Mouse (Mus musculus) MEL (cell line): ENCODE results near the gene Soga1. TPM values are rescaled to one million over a fixed set of nuclear protein-coding genes. Genes with fewer than 3 reads are reported as not detected.

Source experiments
- DNase-seq: peaks from one replicate; pipeline ENCODE4 v3.0.0; 2011; ENCODE audit warnings: low read depth, low spot score
- H3K27ac ChIP-seq: 2 replicates; pipeline ENCODE4 v1.5.1; 2012; ENCODE audit warnings: low read depth, mild to moderate bottlenecking, control low read depth, low read length, moderate library complexity; ENCODE audit not compliant: control insufficient read depth
- H3K27me3 ChIP-seq, 2 experiments: fragments of 150-350 bp in 1 of 2; sonication (generic) in 1 of 2; 2 replicates each; pipeline ENCODE4 v1.6.1; 2012; ENCODE audit warnings: low read length in 2 of 2, mild to moderate bottlenecking in 2 of 2, improper control_type of control experiment in 1 of 2, moderate library complexity in 1 of 2; ENCODE audit not compliant: insufficient read depth in 2 of 2, control insufficient read depth in 1 of 2
- H3K36me3 ChIP-seq, 2 experiments: 2 replicates each; pipeline ENCODE4 v1.6.1; 2012 to 2014; ENCODE audit warnings: low read length in 2 of 2, improper control_type of control experiment in 1 of 2, inconsistent platforms in 1 of 2, mild to moderate bottlenecking in 1 of 2; ENCODE audit not compliant: insufficient read depth in 2 of 2, control insufficient read depth in 1 of 2
- H3K4me1 ChIP-seq, 2 experiments: fragments of 150-350 bp in 1 of 2; sonication (generic) in 1 of 2; 2 replicates each; pipeline ENCODE4 v1.6.1; 2012; ENCODE audit warnings: low read length in 2 of 2, improper control_type of control experiment in 1 of 2, mild to moderate bottlenecking in 1 of 2; ENCODE audit not compliant: insufficient read depth in 2 of 2, control insufficient read depth in 1 of 2
- H3K4me3 ChIP-seq, 2 experiments: fragments of 150-350 bp in 1 of 2; sonication (generic) in 1 of 2; 2 replicates each; pipeline ENCODE4 v1.5.1; 2012; ENCODE audit warnings: low read depth in 2 of 2, low read length in 2 of 2, mild to moderate bottlenecking in 2 of 2, moderate library complexity in 2 of 2, control low read depth in 1 of 2, improper control_type of control experiment in 1 of 2; ENCODE audit not compliant: control insufficient read depth in 1 of 2, insufficient read depth in 1 of 2
- H3K79me2 ChIP-seq: 2 replicates; pipeline ENCODE4 v1.6.1; 2012; ENCODE audit warnings: mild to moderate bottlenecking, low read length, moderate library complexity; ENCODE audit not compliant: control insufficient read depth, poor library complexity, insufficient read depth
- H3K9ac ChIP-seq: 2 replicates; pipeline ENCODE4 v1.6.1; 2012; ENCODE audit warnings: low read depth, mild to moderate bottlenecking, control low read depth, low read length, moderate library complexity; ENCODE audit not compliant: control insufficient read depth, poor library complexity, severe bottlenecking
- H3K9me3 ChIP-seq: fragments of 150-350 bp; sonication (generic); replicated peaks from 2 replicates; pipeline ENCODE4 v1.6.1; 2012; ENCODE audit warnings: mild to moderate bottlenecking, low read length, improper control_type of control experiment, moderate library complexity; ENCODE audit not compliant: insufficient read depth
- BHLHE40 ChIP-seq: IDR thresholded peaks from 2 replicates; pipeline ENCODE4 v1.6.1; 2012; ENCODE audit warnings: low read depth, mild to moderate bottlenecking, inconsistent platforms, low read length, improper control_type of control experiment, borderline replicate concordance
- CHD2 ChIP-seq: IDR thresholded peaks from 2 replicates; pipeline ENCODE4 v1.6.1; 2011; ENCODE audit warnings: low read length, improper control_type of control experiment
- CTCF ChIP-seq, 3 experiments: IDR thresholded peaks in 2 of 3; conservative IDR thresholded peaks in 1 of 3; 2 replicates each; pipeline ENCODE4 v1.5.1; 2011 to 2012; ENCODE audit warnings: low read length in 3 of 3, low read depth in 2 of 3, mild to moderate bottlenecking in 2 of 3, improper control_type of control experiment in 1 of 3, inconsistent platforms in 1 of 3, mixed read lengths in 1 of 3, moderate library complexity in 1 of 3; ENCODE audit not compliant: control insufficient read depth in 1 of 3, insufficient read depth in 1 of 3, poor library complexity in 1 of 3, severe bottlenecking in 1 of 3
- JUND ChIP-seq: IDR thresholded peaks from 2 replicates; pipeline ENCODE4 v1.6.1; 2011; ENCODE audit warnings: low read depth, mild to moderate bottlenecking, improper control_type of control experiment, low read length
- MYC ChIP-seq: IDR thresholded peaks from 2 replicates; pipeline ENCODE4 v1.6.1; 2011; ENCODE audit warnings: low read depth, mild to moderate bottlenecking, low read length, improper control_type of control experiment, moderate library complexity
- POLR2AphosphoS2 ChIP-seq: IDR thresholded peaks from 2 replicates; pipeline ENCODE4 v1.6.1; 2011; ENCODE audit warnings: low read length, improper control_type of control experiment
- RAD21 ChIP-seq: IDR thresholded peaks from 2 replicates; pipeline ENCODE4 v1.6.1; 2011; ENCODE audit warnings: mild to moderate bottlenecking, low read depth, low read length, improper control_type of control experiment
- SMC3 ChIP-seq: IDR thresholded peaks from 2 replicates; pipeline ENCODE4 v1.6.1; 2011; ENCODE audit warnings: low read depth, low read length, improper control_type of control experiment
- TBP ChIP-seq: IDR thresholded peaks from 2 replicates; pipeline ENCODE4 v1.8.0; 2011; ENCODE audit warnings: low read depth, low read length, improper control_type of control experiment
- TCF12 ChIP-seq: IDR thresholded peaks from 2 replicates; pipeline ENCODE4 v1.6.1; 2014; ENCODE audit warnings: low read depth, mild to moderate bottlenecking, inconsistent platforms, low read length, improper control_type of control experiment, moderate library complexity
- ZC3H11A ChIP-seq: IDR thresholded peaks from 2 replicates; pipeline ENCODE4 v1.6.1; 2012; ENCODE audit warnings: low read depth, mild to moderate bottlenecking, inconsistent platforms, low read length, improper control_type of control experiment
- ZMIZ1 ChIP-seq: IDR thresholded peaks from 2 replicates; pipeline ENCODE4 v1.6.1; 2012; ENCODE audit warnings: low read depth, mild to moderate bottlenecking, inconsistent platforms, low read length, improper control_type of control experiment, moderate library complexity
- ZNF384 ChIP-seq: IDR thresholded peaks from 2 replicates; pipeline ENCODE4 v1.6.1; 2012; ENCODE audit warnings: low read depth, mild to moderate bottlenecking, inconsistent platforms, low read length, improper control_type of control experiment
- polyA plus RNA-seq, 2 experiments: library from polyadenylated mRNA; stranded (reverse) in 1 of 2; unstranded in 1 of 2; fragments of >175 nt in 1 of 2; fragments of >200 nt in 1 of 2; gene quantifications; 2 replicates each; pipeline versions ENCODE4 v1.2.1 to v1.2.4; 2012; ENCODE audit warnings: low replicate concordance in 2 of 2, low read depth in 1 of 2; ENCODE audit not compliant: insufficient read length in 2 of 2, insufficient read depth in 1 of 2, missing spikeins in 1 of 2
- total RNA-seq: library from RNA; depleted of rRNA; stranded (reverse); fragments of 300-350 nt; gene quantifications from 2 replicates; pipeline ENCODE4 v1.2.3, GENCODE M21; 2012

The Soga1 gene
- total and polyA plus RNA-seq, 3 experiments: 0.50 to 2.0 TPM; not detected in 1

DNA sequence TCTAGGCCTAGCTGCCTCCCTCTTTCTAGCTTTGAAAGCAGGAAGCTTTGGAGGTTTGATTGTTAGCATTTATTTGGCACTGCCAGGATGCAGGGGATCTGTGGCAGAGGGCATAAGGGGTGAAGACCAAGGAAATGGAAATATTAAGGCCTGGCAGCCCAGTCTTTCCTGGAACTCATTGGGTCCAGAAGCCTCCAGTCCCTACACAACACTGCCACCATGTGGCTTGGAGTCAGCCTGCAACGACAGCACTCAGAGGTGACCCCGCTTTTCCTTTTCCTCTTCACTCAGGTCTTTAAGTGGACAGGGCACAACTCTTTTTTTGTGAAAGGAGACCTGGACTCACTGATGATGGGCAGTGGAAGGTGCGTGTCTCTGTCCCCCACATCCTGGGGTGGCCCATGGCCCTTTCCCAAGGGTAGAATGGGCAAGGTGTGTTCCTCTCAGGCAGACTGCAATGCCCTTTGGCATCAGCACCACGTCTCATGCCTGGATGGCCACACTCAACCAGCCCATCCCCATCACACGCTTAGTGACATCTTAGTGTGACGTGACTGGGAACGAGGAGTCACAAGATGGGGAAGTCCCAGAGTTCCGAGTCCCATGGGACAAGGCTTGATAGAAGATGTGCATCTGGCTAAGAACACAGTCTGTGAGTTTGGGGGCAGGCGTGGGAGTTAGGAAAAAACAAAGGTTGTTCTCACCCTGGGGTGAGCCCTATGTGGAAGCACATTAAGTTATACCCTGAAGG, 16.1 kb upstream of the Soga1 start:
- TF ChIP-seq ZC3H11A: peak; percentile 65
- TF ChIP-seq JUND: no peak
- TF ChIP-seq ZNF384: no peak
- peak; percentile 86 to 89 (median 87) for TF ChIP-seq CTCF (IDR thresholded peaks at IDR 0.05 in 2 of 3, conservative IDR thresholded peaks at IDR 0.05 in 1 of 3; ENCODE audit: control insufficient read depth in 1 of 3, insufficient read depth in 1 of 3, low read depth in 2 of 3, low read length in 3 of 3, poor library complexity in 1 of 3, severe bottlenecking in 1 of 3)
- peak; percentile 86 for TF ChIP-seq RAD21
- peak; percentile 80 for TF ChIP-seq SMC3
- Histone ChIP-seq H3K9me3 (no peaks in the 10 kb centered on the region), H3K27ac (no peak overlapping the region), H3K27me3 (no peaks in the 10 kb centered on the region), H3K4me1 (no peaks in the 10 kb centered on the region), H3K9ac (no peak overlapping the region), H3K79me2 (no peaks in the 10 kb centered on the region), H3K4me3 (no peak overlapping the region), H3K36me3 (peaks cover 0 to 3% of the 10 kb centered on the region in 2 experiments; a peak in 1 of 4 replicates)
- peak; percentile 62 for DNase-seq

DNA sequence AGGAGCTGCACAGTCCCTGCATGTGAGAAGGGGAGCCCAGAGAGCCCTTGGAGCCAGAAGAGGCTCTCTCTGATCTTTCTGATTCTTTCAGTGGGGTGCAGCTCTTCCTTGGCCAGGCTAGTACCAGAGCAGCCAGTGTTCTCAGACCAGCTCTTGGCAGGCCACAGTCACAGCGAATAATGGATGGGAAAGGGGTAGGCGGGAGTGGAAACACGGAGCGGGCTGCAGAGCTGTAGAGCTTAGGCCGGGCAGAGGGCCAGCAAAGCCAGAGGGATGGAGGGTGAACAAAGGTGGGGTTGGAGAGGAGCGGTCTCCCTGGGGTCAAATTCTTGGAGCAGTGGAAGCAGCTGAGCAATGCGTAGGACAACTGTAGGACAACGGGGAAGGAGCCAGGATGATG, 13.0 kb upstream of the Soga1 start:
- no peaks in the 10 kb centered on the region for H3K9me3 ChIP-seq
- H3K27me3 ChIP-seq: no peaks in the 10 kb centered on the region
- no peaks in the 10 kb centered on the region for H3K36me3 ChIP-seq
- DNase-seq: no peak
- no peaks in the 10 kb centered on the region for H3K79me2 ChIP-seq
- no peak overlapping the region for H3K9ac ChIP-seq
- H3K4me3 ChIP-seq: no peak overlapping the region
- H3K27ac ChIP-seq: no peak overlapping the region
- no peak for TF ChIP-seq MYC
- TF ChIP-seq TBP: no peak
- no peak for TF ChIP-seq CHD2
- H3K4me1 ChIP-seq: no peaks in the 10 kb centered on the region

DNA sequence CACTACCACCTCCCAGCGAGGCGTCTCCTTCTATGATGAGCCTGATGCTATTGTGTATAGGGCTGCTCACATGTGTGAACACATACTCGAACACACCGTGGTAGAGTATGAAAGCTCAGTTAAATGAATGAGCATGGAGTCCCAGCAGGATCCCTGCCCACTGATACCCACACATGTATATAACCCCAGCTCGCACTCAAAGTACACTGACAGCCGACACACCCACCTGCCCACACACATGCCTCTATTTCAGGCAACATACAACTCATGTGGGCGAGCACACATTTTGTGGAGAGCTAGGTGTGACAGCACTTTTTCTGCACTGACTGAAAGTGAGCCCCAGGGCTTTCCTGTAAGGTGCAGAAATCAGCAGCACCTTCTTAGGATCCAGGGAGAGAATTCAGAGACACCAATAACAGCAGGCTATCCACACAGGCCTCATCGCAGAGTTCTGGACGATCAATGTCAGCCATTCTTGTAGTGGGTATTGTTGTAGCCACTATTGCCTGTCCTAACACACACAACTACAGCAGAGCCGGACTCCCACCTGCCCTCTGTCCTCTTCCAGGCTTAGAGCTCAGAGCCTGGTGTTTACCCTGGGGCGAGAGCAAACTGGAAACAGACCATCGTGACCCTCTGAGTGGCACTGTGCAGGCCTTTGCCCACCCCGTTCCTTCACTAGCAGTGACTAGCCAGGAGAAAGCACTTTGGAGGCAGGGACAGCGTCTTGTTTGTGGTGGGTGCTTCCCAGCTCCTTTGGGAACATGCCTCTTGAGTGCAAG, 8.7 kb upstream of the Soga1 start:
- Histone ChIP-seq H3K36me3 (no peaks in the 10 kb centered on the region), H3K79me2 (no peaks in the 10 kb centered on the region), H3K4me3 (no peak overlapping the region), H3K4me1 (no peaks in the 10 kb centered on the region; a peak in 1 of 4 replicates), H3K27ac (no peak overlapping the region), H3K9me3 (no peaks in the 10 kb centered on the region), H3K27me3 (peaks cover 0 to 10% of the 10 kb centered on the region in 2 experiments; a peak in 2 of 4 replicates), H3K9ac (no peak overlapping the region)
- DNase-seq: no peak
- TF ChIP-seq TBP (no peak), TCF12 (no peak), BHLHE40 (no peak), POLR2AphosphoS2 (no peak), SMC3 (no peak), ZMIZ1 (no peak)
